Mouse (Mus musculus) kidney, adult 2 months (tissue): ENCODE results near the gene Pde6g. TPM values are rescaled to one million over a fixed set of nuclear protein-coding genes. Genes with fewer than 3 reads are reported as not detected.
A peak's percentile ranks its signal among the peaks of the same experiment; 100 is the strongest.

Source experiments
- DNase-seq: peaks from one replicate; pipeline ENCODE4 v3.0.0; 2021
- H3K27ac ChIP-seq: fragments of 200-500 bp; 2 replicates; pipeline ENCODE4 v1.5.1; 2012; ENCODE audit warnings: low read depth, low read length, control low read depth, inconsistent platforms; ENCODE audit not compliant: insufficient read depth
- H3K27me3 ChIP-seq: fragments of 200-500 bp; replicated peaks from 2 replicates; pipeline ENCODE4 v1.6.1; 2012; ENCODE audit warnings: mild to moderate bottlenecking, moderate library complexity, low read length, inconsistent platforms; ENCODE audit not compliant: control insufficient read depth, insufficient read depth
- H3K36me3 ChIP-seq: fragments of 200-500 bp; 2 replicates; pipeline ENCODE4 v1.6.1; 2012; ENCODE audit warnings: mild to moderate bottlenecking, moderate library complexity, low read length, inconsistent platforms; ENCODE audit not compliant: control insufficient read depth, insufficient read depth
- H3K4me1 ChIP-seq: fragments of 200-500 bp; 2 replicates; pipeline ENCODE4 v1.6.1; 2011; ENCODE audit warnings: low read length; ENCODE audit not compliant: control insufficient read depth, insufficient read depth
- H3K4me3 ChIP-seq: fragments of 200-500 bp; 2 replicates; pipeline ENCODE4 v1.5.1; 2011; ENCODE audit warnings: mild to moderate bottlenecking, low read depth, low read length, control low read depth; ENCODE audit not compliant: insufficient read depth
- CTCF ChIP-seq: fragments of 200-500 bp; conservative IDR thresholded peaks from 2 replicates; pipeline ENCODE4 v1.5.1; 2011; ENCODE audit warnings: low read depth, mild to moderate bottlenecking, control low read depth, low read length, moderate library complexity, mixed read lengths; ENCODE audit not compliant: insufficient read depth, insufficient read length
- POLR2A ChIP-seq: fragments of 200-500 bp; IDR thresholded peaks from one replicate; pipeline ENCODE4 v1.6.1; 2011; ENCODE audit warnings: low read depth, low read length, control low read depth
- WGBS: fragments of 180-500 bp; shearing (Covaris S2); methylation state at CpG from one replicate; pipeline ENCODE4 v1.1.7; 2018; 5-methylcytosine and 5-hydroxymethylcytosine counted together
- polyA plus RNA-seq: library from polyadenylated mRNA; depleted of rRNA; stranded (reverse); fragments of >200 nt; gene quantifications from 2 replicates; pipeline ENCODE4 v1.2.3, GENCODE M21; 2012; rRNA removed

Gene Pde6g
- polyA plus RNA-seq = 1.8 TPM in 2 replicates

- no peak within 1 kb of the TSS for H3K4me3 ChIP-seq
- H3K27ac ChIP-seq = no peak within 1 kb of the TSS
- H3K4me1 ChIP-seq = no peaks in the 10 kb centered on the region
- no peaks in the 10 kb centered on the region for H3K36me3 ChIP-seq
- TF ChIP-seq POLR2A (no peak), CTCF (no peak)
- no peak for DNase-seq
- H3K27me3 ChIP-seq = no peaks in the 10 kb centered on the region
- WGBS = 90% methylated on average over 4 of the region's 4 CpGs
Observed at GRCm38 (mm10) chr11:120453306-120453705, at the start of gene Pde6g. Pde6g (minus strand) TSS chr11:120453500.

- TF ChIP-seq POLR2A (no peak), CTCF (no peak)
- no peak for DNase-seq
- Histone ChIP-seq H3K4me3 (no peak overlapping the region), H3K27ac (no peak overlapping the region), H3K4me1 (peaks cover 19% of the 10 kb centered on the region), H3K27me3 (no peaks in the 10 kb centered on the region), H3K36me3 (no peaks in the 10 kb centered on the region; the same call in 1 of the 2 replicates)
- WGBS = 70% methylated on average over 4 of the region's 4 CpGs
Observed at GRCm38 (mm10) chr11:120501701-120502100, 48.4 kb upstream of the Pde6g start.

- WGBS = 31% methylated on average over 6 of the region's 6 CpGs
Observed at GRCm38 (mm10) chr11:120501018-120501417, 47.7 kb upstream of the Pde6g start.

GRCm38 (mm10) chr11:120500357-120500756, 47.1 kb upstream of the Pde6g start:
- H3K4me1 ChIP-seq = peaks cover 18% of the 10 kb centered on the region
- H3K27ac ChIP-seq = peak overlapping the region; percentile 75
- TF ChIP-seq POLR2A (peak; percentile 75), CTCF (peak; percentile 18; the same call in 1 of the 2 replicates)
- DNase-seq = peak; percentile 96
- peaks cover under 1% of the 10 kb centered on the region; the same call in 1 of the 2 replicates for H3K36me3 ChIP-seq
- no peak overlapping the region for H3K4me3 ChIP-seq
- 7% methylated on average over 3 of the region's 3 CpGs for whole genome bisulfite sequencing
- no peaks in the 10 kb centered on the region for H3K27me3 ChIP-seq

More at GRCm38 (mm10) chr11:120501018-120501417, 47.7 kb upstream of the Pde6g start:
- Histone ChIP-seq H3K27me3 (no peaks in the 10 kb centered on the region), H3K4me3 (no peak overlapping the region), H3K27ac (peak overlapping the region; percentile 60), H3K4me1 (peaks cover 18% of the 10 kb centered on the region), H3K36me3 (no peaks in the 10 kb centered on the region; the same call in 1 of the 2 replicates)
- TF ChIP-seq CTCF = no peak
- no peak for TF ChIP-seq POLR2A
- peak; percentile 50 for DNase-seq

GRCm38 (mm10) chr11:120499894-120500293, 46.6 kb upstream of the Pde6g start:
- H3K27ac ChIP-seq = peak overlapping the region; percentile 75
- TF ChIP-seq POLR2A (no peak), CTCF (no peak)
- no peak for DNase-seq
- H3K4me1 ChIP-seq = peaks cover 18% of the 10 kb centered on the region
- H3K36me3 ChIP-seq = peaks cover 2% of the 10 kb centered on the region; the same call in 1 of the 2 replicates
- no peak overlapping the region for H3K4me3 ChIP-seq
- no peaks in the 10 kb centered on the region for H3K27me3 ChIP-seq
- WGBS = 57% methylated on average over 6 of the region's 6 CpGs

- Histone ChIP-seq H3K36me3 (peaks cover 4% of the 10 kb centered on the region; the same call in 1 of the 2 replicates), H3K27me3 (no peaks in the 10 kb centered on the region)
- WGBS = 54% methylated on average over 5 of the region's 5 CpGs
Observed at GRCm38 (mm10) chr11:120498891-120499290, 45.6 kb upstream of the Pde6g start.

GRCm38 (mm10) chr11:120498226-120498625, 44.9 kb upstream of the Pde6g start:
- no peak for TF ChIP-seq CTCF
- TF ChIP-seq POLR2A = no peak
- Histone ChIP-seq H3K36me3 (peaks cover 4% of the 10 kb centered on the region; the same call in 1 of the 2 replicates), H3K4me3 (no peak overlapping the region), H3K27me3 (no peaks in the 10 kb centered on the region), H3K4me1 (peaks cover 23% of the 10 kb centered on the region), H3K27ac (0 out of 2 replicates have a peak overlapping the region, but pooled peaks have one; percentile 12)
- no peak for DNase-seq
- 70% methylated on average over 12 of the region's 12 CpGs for WGBS

More at GRCm38 (mm10) chr11:120498891-120499290, 45.6 kb upstream of the Pde6g start:
- no peak overlapping the region for H3K4me3 ChIP-seq
- TF ChIP-seq POLR2A (no peak), CTCF (no peak)
- DNase-seq = no peak
- no peak overlapping the region for H3K27ac ChIP-seq
- peaks cover 23% of the 10 kb centered on the region for H3K4me1 ChIP-seq
